Mouse (Mus musculus): ENCODE data around the gene Mecom.

Mecom gene

DNA sequence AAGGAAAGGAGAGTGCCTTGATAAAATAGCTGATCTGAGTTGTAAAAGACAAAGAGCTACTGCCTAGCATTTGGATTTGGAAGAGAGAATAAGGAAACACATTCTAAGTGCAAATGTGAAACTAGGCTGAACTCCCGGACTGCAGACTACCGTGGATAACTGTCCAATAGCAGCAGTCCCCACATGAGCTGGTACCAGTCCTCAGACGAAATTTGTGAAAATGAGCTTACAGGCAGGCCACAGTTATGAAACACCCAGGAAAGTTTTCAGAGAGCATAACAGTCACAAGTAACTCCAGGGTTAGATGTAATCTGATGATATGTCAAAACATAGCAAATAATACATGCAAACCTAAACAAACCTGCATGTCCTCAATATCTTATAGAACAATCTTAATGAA lies 217.8 kb downstream of the Mecom start:
- DNase-seq = no peak

DNA sequence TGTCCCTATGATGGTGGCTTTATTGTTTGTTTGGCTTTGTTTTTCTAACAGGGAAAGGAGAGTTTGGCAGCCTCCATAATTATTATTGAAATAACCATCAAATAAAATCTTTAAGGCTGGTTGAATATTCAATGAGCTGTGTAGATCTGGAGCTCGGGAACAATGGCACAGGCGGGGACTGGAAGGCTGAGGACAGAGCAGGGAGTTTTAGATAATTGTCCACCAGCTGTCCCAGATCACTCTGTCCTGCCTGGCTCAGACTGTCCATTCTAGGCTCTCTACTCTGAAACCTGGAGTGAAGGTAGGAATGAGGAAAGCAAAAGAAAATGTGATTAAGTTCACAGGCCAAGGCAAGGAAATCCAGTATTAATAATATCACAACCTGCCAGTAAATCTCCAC lies 232.9 kb downstream of the Mecom start:
- no peak for DNase-seq

DNA sequence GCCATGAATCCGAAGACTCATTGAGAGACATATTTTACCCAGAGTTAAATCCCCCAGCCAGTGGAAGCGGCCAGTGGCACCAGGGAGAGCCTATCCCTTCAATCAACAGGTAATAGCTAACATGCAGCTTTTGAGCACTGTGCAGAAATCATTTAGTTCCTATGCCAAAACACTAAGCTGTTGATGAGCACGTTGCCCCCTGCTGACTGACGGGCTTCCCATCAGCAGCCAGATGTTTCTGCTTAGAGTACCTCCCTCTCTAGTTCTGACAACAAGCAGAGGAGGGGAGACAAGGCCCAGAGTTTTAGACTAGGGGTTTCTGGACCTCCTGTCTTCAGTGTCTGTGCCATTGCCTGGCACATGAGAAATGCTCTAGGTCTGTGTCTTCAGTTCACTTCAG lies 239.7 kb downstream of the Mecom start:
- DNase-seq = no peak

DNA sequence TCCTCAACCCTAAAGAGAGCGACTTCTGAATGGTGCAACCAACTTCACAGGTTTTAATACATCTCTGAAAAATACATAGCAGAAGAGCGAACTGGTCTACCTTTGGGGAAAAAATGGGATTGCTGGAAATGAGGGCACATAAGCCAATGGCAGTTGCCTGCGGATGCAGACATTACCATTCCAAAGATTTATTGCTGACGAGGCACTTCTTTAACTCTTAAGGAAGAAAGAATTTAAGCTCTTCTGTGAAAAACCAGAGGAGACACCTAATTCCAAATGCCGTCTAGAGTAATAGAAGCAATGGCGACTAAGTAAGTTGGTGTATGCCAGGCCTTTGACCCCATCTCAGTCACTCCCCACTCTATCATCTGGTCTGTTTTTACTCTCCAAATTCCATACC lies 240.2 kb downstream of the Mecom start:
- DNase-seq = no peak

GRCm38 (mm10) chr3:30306080-30306479 lies 241.7 kb downstream of the Mecom start:
- DNase-seq = no peak

- no peak for DNase-seq
Measured at GRCm38 (mm10) chr3:30299460-30299859, 248.3 kb downstream of the Mecom start.

DNA sequence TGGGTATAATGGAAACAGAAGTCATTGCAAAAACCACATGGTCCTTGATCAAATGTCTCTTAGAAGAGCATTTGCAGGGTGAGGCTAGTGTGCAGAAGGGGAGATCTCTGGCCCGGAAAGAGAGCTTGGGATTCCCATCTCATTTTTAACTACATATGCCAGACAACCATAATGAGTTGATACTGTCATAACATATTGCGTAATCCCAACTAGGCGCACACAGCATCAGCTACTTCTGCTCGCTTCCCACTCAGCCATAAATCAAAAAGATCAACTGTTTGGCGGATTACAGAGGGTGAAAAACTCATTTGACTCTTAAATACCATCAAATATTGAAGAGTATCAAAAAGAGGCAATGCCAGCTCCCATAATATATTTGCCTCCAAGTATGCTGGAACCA lies 253.4 kb downstream of the Mecom start:
- DNase-seq = no peak

GRCm38 (mm10) chr3:30286529-30286928 lies 261.3 kb downstream of the Mecom start:
- no peak for DNase-seq

DNA sequence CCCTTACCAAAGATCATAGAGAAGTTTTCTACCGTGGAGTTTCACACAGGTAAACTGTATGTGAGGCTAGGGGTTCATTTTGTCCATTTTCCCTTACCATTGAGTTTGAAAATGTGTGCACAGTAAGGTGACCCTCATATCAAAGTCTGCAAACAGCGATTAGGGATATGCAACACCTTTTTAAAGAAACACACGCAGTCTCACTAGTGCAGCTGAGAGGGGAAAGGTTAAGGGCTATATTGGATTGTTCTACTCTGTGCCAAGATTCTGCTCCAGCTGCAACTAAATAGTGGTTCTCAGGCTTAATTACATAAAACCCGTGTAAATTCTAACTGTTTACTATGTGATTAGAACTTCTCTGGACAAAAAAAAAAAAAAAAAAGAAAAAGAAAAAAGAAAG lies 263.7 kb downstream of the Mecom start:
- no peak for DNase-seq

DNA sequence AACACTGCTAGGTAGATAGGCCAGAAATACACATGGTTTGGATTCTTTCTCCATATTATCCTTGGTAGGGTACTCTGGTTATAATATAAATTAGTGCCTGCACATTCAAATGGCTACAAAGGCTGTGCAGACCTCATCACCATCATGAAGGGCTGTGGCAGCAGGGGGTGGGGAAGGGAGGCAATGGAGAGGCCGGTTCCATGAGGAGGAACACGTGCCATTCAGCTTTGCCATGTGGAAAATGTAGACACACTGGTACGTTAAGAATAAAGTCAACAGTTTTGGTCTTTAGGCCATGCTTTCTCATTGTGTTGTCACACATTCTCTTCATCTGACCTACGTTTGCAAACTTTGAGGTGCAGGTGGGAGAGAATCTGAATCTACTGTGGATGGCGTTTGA lies 264.2 kb downstream of the Mecom start:
- DNase-seq = no peak

- DNase-seq = no peak
Measured at GRCm38 (mm10) chr3:30277569-30277968, 270.2 kb downstream of the Mecom start.

DNA sequence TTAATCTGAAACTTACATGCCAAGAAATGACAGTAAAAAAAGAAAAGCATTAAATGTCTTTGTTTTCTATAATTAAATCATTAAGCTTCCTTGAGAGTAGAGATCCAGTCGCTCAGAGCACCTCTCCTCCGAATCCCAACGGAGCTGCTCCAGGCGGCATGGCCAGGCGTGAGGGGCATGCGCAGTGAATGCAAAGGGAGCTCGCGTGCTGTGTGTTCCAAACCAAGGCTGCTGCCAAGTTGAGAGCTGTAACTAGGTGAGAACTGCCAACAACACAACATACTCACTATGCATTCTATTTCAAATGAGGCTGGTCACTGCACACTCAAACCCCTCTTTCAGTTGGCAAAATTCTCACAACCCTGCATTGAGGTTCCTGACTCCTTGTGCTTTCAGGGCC lies 271.7 kb downstream of the Mecom start:
- DNase-seq = no peak

- no peak for DNase-seq
Measured at GRCm38 (mm10) chr3:30269253-30269652, 278.6 kb downstream of the Mecom start.

DNA sequence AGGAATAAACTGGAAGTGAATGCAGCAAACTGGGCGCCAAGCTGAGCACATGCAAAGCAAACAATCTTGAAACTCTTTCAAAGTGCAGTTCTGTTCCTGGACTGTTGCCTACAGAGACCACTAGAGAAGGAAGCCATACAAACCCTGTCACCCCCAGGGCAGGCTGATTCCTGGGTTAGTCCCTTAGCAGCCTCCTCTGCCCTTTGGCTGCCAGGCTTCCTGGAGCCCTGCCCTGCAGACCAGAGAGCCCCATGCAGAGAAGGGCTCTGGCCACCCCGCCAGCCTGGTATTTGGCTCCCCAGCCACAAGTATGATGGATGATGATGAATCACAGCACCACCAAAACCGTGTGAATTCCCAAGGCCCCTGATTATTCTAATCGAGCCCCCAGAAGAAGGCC lies 286.9 kb downstream of the Mecom start:
- no peak for DNase-seq

- DNase-seq = no peak
Measured at GRCm38 (mm10) chr3:30258421-30258820, 289.4 kb downstream of the Mecom start.

- no peak for DNase-seq
Measured at GRCm38 (mm10) chr3:30257776-30258175, 290.0 kb downstream of the Mecom start.

- DNase-seq = no peak
Measured at GRCm38 (mm10) chr3:30256896-30257295, 290.9 kb downstream of the Mecom start.

DNA sequence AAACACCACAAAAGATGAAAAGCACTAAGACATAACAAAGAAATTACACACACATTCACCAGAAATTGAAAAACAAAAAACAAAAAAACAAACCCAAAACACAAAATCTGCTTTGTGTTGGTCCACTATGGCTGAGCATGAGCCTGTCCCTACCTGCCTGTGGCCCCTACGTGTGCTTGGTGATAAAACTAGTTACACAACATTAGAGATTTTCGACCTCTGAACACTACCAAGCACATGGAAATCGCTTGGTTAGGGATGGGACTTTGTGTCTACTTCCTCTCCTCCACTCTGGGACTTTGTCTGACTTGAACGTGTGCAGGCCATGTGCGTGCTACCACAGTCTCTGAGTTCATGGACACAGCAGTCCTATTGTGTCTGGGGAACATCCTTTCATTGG lies 292.0 kb downstream of the Mecom start:
- DNase-seq = no peak

- DNase-seq = no peak
Measured at GRCm38 (mm10) chr3:30254451-30254850, 293.4 kb downstream of the Mecom start.

DNA sequence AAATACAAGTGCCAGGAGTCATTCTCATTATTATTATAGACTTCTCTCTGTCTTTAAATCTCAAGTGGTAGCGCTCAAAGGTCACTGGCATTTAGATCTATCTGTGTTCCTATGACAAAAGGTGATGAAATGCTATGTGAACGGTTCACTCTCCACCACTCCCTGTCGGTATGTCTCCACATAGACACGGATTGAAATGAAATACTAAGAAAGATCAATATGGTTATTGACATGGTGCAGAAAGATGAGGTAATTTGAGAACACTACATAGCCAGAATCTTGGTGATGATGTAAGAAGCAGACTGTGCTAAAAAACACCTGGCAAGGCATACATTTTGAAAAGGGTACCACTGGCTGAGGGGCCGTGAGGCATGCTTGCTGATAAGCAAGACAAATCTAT lies 294.1 kb downstream of the Mecom start:
- DNase-seq = no peak

DNA sequence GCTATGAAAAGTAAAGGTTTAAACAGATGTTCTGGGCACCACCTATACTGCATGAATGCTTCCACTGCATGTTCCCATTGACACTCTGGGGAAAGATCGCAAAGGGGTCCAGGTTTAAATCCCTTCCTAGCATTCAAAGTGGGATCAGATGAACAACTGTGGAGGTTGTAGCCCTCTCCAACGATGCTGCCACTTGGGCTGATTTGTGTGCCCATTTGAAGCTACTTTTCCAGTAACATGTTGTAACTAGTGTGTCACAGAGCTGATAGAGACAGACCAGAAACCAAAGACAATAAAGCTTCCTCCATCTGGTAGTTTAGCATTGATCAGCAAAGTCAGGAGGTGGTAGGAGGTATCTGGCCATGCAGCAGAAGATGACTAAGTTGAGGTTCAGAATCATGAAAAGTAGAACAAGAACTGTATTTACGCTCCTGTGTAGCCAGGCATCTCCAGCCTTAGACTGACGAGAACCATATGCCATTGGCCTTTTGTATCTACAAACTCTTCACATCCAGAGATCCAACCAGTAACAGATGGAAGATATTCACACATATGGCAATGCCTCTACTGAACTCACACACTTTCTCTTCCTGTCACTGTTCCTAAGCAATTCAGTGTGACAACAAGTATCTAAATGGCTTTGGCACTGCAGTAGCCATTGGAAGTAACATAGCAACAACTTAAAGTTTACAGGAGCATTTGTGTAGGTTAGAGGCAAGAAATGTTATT lies 299.0 kb downstream of the Mecom start:
- DNase-seq = no peak

DNA sequence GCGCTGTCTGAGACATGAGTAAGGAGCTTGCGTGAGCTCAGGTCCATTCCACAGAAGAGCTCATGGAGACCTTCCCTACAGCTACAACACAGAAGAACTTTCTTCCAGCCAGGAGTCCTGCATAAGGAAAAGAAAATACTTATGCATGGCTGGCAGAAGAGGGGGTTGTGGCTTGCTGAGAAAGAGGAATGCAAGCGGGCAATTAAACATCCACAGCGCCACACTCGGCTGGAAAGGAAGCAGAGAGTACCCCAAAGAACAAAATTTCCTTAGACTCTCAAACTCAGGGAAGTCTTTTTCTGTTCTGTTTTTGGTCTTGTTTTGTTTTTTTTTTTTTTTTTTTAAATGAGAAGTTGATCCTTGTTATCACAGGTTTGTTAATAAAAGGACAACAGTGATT lies 300.6 kb downstream of the Mecom start:
- no peak for DNase-seq

- no peak for DNase-seq
Measured at GRCm38 (mm10) chr3:30246431-30247041, 301.3 kb downstream of the Mecom start.

GRCm38 (mm10) chr3:30245950-30246349 lies 301.9 kb downstream of the Mecom start:
- DNase-seq = no peak

GRCm38 (mm10) chr3:30244401-30244871 lies 303.4 kb downstream of the Mecom start:
- no peak for DNase-seq
